Mouse (Mus musculus) ovary, adult 18-20 months (tissue): ENCODE data around the gene Crls1.

ENCODE experiments used
- DNase-seq: peaks from one replicate; pipeline ENCODE4 v3.0.0; 2022; ENCODE audit warnings: low spot score, mixed read lengths

Gene Crls1

GRCm38 (mm10) chr2:132884303-132884967 is 38.0 kb downstream of the Crls1 start:
- DNase-seq: peak; percentile 11

GRCm38 (mm10) chr2:132885312-132885711 is 38.8 kb downstream of the Crls1 start:
- no peak for DNase-seq

- DNase-seq: no peak
These were observed 47.4 kb downstream of the Crls1 start for GRCm38 (mm10) chr2:132893826-132894225.

- DNase-seq: no peak
These were observed 51.7 kb downstream of the Crls1 start for GRCm38 (mm10) chr2:132898211-132898610.

- no peak for DNase-seq
These were observed 54.1 kb downstream of the Crls1 start for GRCm38 (mm10) chr2:132900596-132900995.

GRCm38 (mm10) chr2:132901636-132902035 is 55.2 kb downstream of the Crls1 start:
- no peak for DNase-seq

- no peak for DNase-seq
These were observed 55.6 kb downstream of the Crls1 start for GRCm38 (mm10) chr2:132902056-132902455.

GRCm38 (mm10) chr2:132903498-132903897 is 57.0 kb downstream of the Crls1 start:
- peak; percentile 49 for DNase-seq

GRCm38 (mm10) chr2:132904961-132905360 is 58.5 kb downstream of the Crls1 start:
- peak; percentile 60 for DNase-seq

- DNase-seq: no peak
These were observed 60.3 kb downstream of the Crls1 start for GRCm38 (mm10) chr2:132906763-132907162.

GRCm38 (mm10) chr2:132914785-132915184 is 68.3 kb downstream of the Crls1 start:
- DNase-seq: no peak
